ENCODE assay signal across 8 mouse cellular contexts in the genomic region with DNA sequence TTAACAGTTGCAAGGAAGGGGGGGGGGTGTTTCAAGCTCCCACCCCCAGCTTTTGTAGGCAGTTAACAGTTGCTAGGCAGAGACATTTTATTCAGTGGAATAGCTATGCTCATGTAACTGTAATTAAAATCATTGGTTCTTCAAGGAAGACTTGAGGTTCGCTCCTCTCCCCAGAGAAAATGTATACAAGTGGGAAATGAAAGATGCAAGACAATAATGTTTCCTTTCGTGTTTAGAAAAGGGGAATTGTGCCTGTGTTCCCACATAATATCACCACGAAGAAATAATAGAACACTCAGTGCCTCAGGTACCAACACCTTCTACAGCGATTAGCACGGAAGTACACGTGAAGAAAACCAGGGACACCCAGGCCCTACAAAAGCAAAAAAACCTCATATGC. TPM values are rescaled to one million over a fixed set of nuclear protein-coding genes. Genes with fewer than 3 reads are reported as not detected.
DNase-seq lines count a peak whose midpoint lies in the region; ATAC-seq and TF ChIP-seq lines count a peak whose summit lies in the region.

A gene (plus strand): TSS at position 301 of the 400 bp plus-strand sequence.

- no peak for DNase-seq in left cerebral cortex, adult 2 months (ENCODE audit: extremely low spot score in 1 of 2, low spot score in 2 of 2)
- no peak for DNase-seq in left cerebral cortex, adult 9 months (ENCODE audit: low spot score in 2 of 2)
- no peak for DNase-seq in heart, postnatal 25 days (ENCODE audit: low spot score)
- peak; percentile 6 for DNase-seq in telencephalon, adult 2 months (ENCODE audit: low read depth, low spot score)
- no peak for DNase-seq in ovary, postnatal 14 days (ENCODE audit: low spot score)
- no peak for DNase-seq in embryo, embryonic 9.5 days (ENCODE audit: extremely low spot score)

- peaks cover 6% of the 10 kb centered on the region; the same call in 1 of the 2 replicates for H3K4me1 ChIP-seq in embryonic facial prominence, embryonic 13.5 days
- H3K4me1 ChIP-seq in limb, embryonic 13.5 days: peaks cover 8% of the 10 kb centered on the region

- no peaks in the 10 kb centered on the region for H3K27me3 ChIP-seq in embryonic facial prominence, embryonic 13.5 days
- H3K27me3 ChIP-seq in limb, embryonic 13.5 days: no peaks in the 10 kb centered on the region

- H3K9ac ChIP-seq in embryonic facial prominence, embryonic 13.5 days: peak within 1 kb of the TSS; percentile 87
- peak within 1 kb of the TSS; percentile 86 for H3K9ac ChIP-seq in limb, embryonic 13.5 days

- no peaks in the 10 kb centered on the region for H3K9me3 ChIP-seq in embryonic facial prominence, embryonic 13.5 days
- no peaks in the 10 kb centered on the region for H3K9me3 ChIP-seq in limb, embryonic 13.5 days

- H3K27ac ChIP-seq in left cerebral cortex, adult 2 months: peak within 1 kb of the TSS; percentile 97
- peak within 1 kb of the TSS; percentile 85 for H3K27ac ChIP-seq in embryonic facial prominence, embryonic 13.5 days
- peak within 1 kb of the TSS; percentile 79 for H3K27ac ChIP-seq in limb, embryonic 13.5 days

- no peaks in the 10 kb centered on the region for H3K36me3 ChIP-seq in embryonic facial prominence, embryonic 13.5 days
- no peaks in the 10 kb centered on the region for H3K36me3 ChIP-seq in limb, embryonic 13.5 days

- peak within 1 kb of the TSS; percentile 69 for H3K4me2 ChIP-seq in embryonic facial prominence, embryonic 13.5 days
- H3K4me2 ChIP-seq in limb, embryonic 13.5 days (replicated peaks): peak within 1 kb of the TSS; percentile 65

- H3K4me3 ChIP-seq in left cerebral cortex, adult 2 months: peak within 1 kb of the TSS; percentile 61
- H3K4me3 ChIP-seq in embryonic facial prominence, embryonic 13.5 days: peak within 1 kb of the TSS; percentile 74
- peak within 1 kb of the TSS; percentile 71 for H3K4me3 ChIP-seq in limb, embryonic 13.5 days

- ATAC-seq in embryonic facial prominence, embryonic 13.5 days (ENCODE audit: insufficient number of reproducible peaks, insufficient read depth, low FRiP score, low TSS enrichment, low read depth): no peak
- no peak for ATAC-seq in limb, embryonic 13.5 days (ENCODE audit: low FRiP score, low read depth)

- no peak for TF ChIP-seq CTCF in left cerebral cortex, adult 2 months (IDR thresholded peaks at IDR 0.05)

- 69% methylated on average over 6 of the region's 6 CpGs for WGBS in embryonic facial prominence, embryonic 13.5 days
- WGBS in limb, embryonic 13.5 days: 61% methylated on average over 6 of the region's 6 CpGs

- intact Hi-C loops in left cerebral cortex, adult 2 months (cut with DNase I): loop anchor here (2.0 to 5.0 kb wide), 2 partner anchors 44 to 56 kb away; a partner anchor contains a TSS
- intact Hi-C loops in heart, postnatal 25 days (cut with DNase I): no loop called here

RNA-seq across cellular contexts. Expression of the gene that starts here (rescaled TPM):
- total RNA-seq in left cerebral cortex, adult 2 months (2021): 10 to 100 TPM; 20.4 to 22.5 TPM
- polyA plus RNA-seq in embryonic facial prominence, embryonic 13.5 days (2015; fragmentation: Nextera tagmentation; extraction: Ambion mirVana): 10.5 and 12.4 TPM in 2 replicates
- total RNA-seq in heart, postnatal 25 days (2021): 10 to 100 TPM; 26.5 to 28.7 TPM
- 6.5 and 9.6 TPM in 2 replicates for polyA plus RNA-seq in limb, embryonic 13.5 days (2015; fragmentation: Nextera tagmentation; extraction: Ambion mirVana)
